In the genomic region with DNA sequence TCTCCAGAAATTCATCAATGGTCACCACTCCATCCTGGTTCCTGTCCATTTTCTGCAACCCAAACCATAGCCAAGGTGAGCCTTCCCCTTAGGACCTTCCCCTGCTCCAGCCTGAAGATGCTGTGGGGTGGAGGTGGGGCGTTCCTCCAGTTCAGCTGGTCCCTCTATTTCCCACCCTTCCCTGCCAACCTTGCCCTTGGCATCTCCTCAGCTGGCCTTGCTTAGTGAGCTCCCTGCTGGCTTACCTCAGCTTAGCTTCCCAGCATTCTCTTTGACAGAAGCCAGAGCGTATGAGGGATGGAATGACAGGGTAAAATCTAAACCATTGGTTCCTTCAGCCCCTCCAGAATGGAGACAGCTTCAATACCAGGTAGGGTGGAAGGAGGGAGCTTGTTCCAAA, we compare ENCODE assay signal across 11 mouse cellular contexts.
"Had no signal": no experiment of that assay in that cellular context is flagged by ENCODE, and none has a peak within 500 bp of the region (broad histone marks: within the 10 kb centered on the region; RNA-seq: fewer than 3 reads in every experiment).

No protein-coding gene starts in this region.

- DNase-seq: kidney, postnatal 14 days; kidney, postnatal 4 days; left cerebral cortex, postnatal 4 days; liver, postnatal 0 days; lung, embryonic 14.5 days; retina, postnatal 1 day; thymus, adult 18-20 months; thymus, postnatal 36 days had no signal

- ATAC-seq: liver, postnatal 0 days; lung, postnatal 0 days; midbrain, embryonic 13.5 days; midbrain, embryonic 16.5 days had no signal
